Mouse (Mus musculus) stomach, embryonic 16.5 days (tissue): ENCODE measurements at regions not wholly inside any gene's neighbourhood (a gene's known extent, or its start where the extent isn't known, plus 50 kb on each side); places are given as distances from the start of the nearest gene placed in this dataset.

Experiments used
- ATAC-seq: fragments of 200-750 bp; cut with Nextera tagmentation; 2 replicates; pipeline ENCODE4 v1.8.0; 2017; ENCODE audit warnings: moderate number of reproducible peaks, moderate TSS enrichment; ENCODE audit not compliant: insufficient read depth, low FRiP score
- H3K27ac ChIP-seq: fragments of 300-500 bp; sonication (generic); 2 replicates; pipeline ENCODE4 v1.5.1; 2014; ENCODE audit warnings: low read length
- H3K27me3 ChIP-seq: fragments of 300-500 bp; sonication (generic); 2 replicates; pipeline ENCODE4 v1.6.1; 2014; ENCODE audit warnings: low read length, control low read depth, mixed read lengths; ENCODE audit not compliant: control insufficient read depth, insufficient read depth
- H3K36me3 ChIP-seq: fragments of 300-500 bp; sonication (generic); 2 replicates; pipeline ENCODE4 v1.6.1; 2014; ENCODE audit warnings: low read length; ENCODE audit not compliant: control insufficient read depth, insufficient read depth
- H3K4me1 ChIP-seq: fragments of 300-500 bp; sonication (generic); 2 replicates; pipeline ENCODE4 v1.6.1; 2014; ENCODE audit warnings: low read length, control low read depth, mixed read lengths; ENCODE audit not compliant: control insufficient read depth, insufficient read depth
- H3K4me2 ChIP-seq: fragments of 300-500 bp; sonication (generic); 2 replicates; pipeline ENCODE4 v1.6.1; 2014; ENCODE audit warnings: low read depth, low read length, mixed read lengths
- H3K4me3 ChIP-seq: fragments of 300-500 bp; sonication (generic); replicated peaks from 2 replicates; pipeline ENCODE4 v1.5.1; 2014; ENCODE audit warnings: mild to moderate bottlenecking, low read length
- H3K9ac ChIP-seq: fragments of 300-500 bp; sonication (generic); 2 replicates; pipeline ENCODE4 v1.6.1; 2014; ENCODE audit warnings: low read length
- H3K9me3 ChIP-seq: fragments of 300-500 bp; sonication (generic); replicated peaks from 2 replicates; pipeline ENCODE4 v1.6.1; 2016; ENCODE audit warnings: low read length, control low read depth; ENCODE audit not compliant: control insufficient read depth
- WGBS: fragments of 180-500 bp; shearing (Covaris S2); extraction: QIAGEN DNeasy Blood & Tissue Kit; methylation state at CpG from one replicate; pipeline ENCODE4 v1.1.7; 2014; 5-methylcytosine and 5-hydroxymethylcytosine counted together

DNA sequence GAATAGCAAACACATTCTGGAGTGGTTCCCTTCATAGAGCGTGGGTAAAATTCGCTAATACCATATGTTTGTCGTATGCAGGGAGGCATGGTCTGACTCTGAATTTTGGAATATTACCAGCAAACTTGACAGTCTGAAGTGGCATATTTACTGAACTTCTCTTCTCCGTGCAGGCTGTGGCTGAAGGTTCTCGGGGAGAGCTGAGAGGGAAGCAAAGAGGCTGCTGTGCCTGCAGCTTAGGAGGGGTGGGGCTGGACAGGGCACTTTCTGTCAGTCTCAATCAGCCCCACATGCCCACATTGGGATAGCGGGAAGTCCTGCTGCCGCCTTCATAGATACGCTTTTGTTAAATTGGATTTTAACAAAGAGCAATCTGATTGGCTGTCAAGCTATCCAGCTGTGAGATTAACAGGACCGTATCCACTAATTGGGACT is 584.8 kb upstream of the Mpdz start:
- Histone ChIP-seq H3K4me2 (no peak overlapping the region), H3K9me3 (no peaks in the 10 kb centered on the region), H3K9ac (no peak overlapping the region), H3K36me3 (no peaks in the 10 kb centered on the region), H3K4me1 (no peaks in the 10 kb centered on the region), H3K27ac (no peak overlapping the region), H3K27me3 (no peaks in the 10 kb centered on the region), H3K4me3 (no peak overlapping the region)
- no peak for ATAC-seq
- WGBS: 59% methylated on average over 9 of the region's 9 CpGs

DNA sequence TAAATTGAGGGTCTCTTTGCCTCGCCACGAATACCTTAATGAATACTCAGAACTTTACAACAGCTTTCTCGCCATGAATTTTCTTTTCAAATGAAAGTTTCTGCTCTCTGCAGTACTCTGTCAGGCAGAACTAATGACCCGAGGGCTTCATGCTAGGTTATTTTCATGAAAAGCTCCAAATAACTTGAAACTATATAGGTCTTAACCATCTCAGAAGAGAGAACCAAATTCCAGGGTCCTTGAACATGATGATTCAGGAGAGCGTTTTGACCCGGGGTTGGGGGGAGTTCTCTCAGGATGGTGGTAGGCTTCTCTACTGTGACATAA is 558.8 kb upstream of the Mpdz start:
- WGBS: 73% methylated on average over 6 of the region's 6 CpGs
- 0 out of 2 replicates have a peak, but pooled peaks cover 8% of the 10 kb centered on the region for H3K4me1 ChIP-seq
- no peak overlapping the region for H3K4me2 ChIP-seq
- no peaks in the 10 kb centered on the region for H3K36me3 ChIP-seq
- no peaks in the 10 kb centered on the region for H3K9me3 ChIP-seq
- H3K4me3 ChIP-seq: no peak overlapping the region
- H3K27me3 ChIP-seq: no peaks in the 10 kb centered on the region
- H3K27ac ChIP-seq: 0 out of 2 replicates have a peak overlapping the region, but pooled peaks have one; percentile 21
- no peak for ATAC-seq
- no peak overlapping the region for H3K9ac ChIP-seq

- H3K9me3 ChIP-seq: no peaks in the 10 kb centered on the region
- ATAC-seq: no peak
- H3K27me3 ChIP-seq: no peaks in the 10 kb centered on the region
- H3K4me2 ChIP-seq: no peak overlapping the region
- H3K4me3 ChIP-seq: no peak overlapping the region
- H3K9ac ChIP-seq: no peak overlapping the region
- 67% methylated on average over 19 of the region's 19 CpGs for WGBS
- peak overlapping the region; percentile 21; the same call in 1 of the 2 replicates for H3K27ac ChIP-seq
- 0 out of 2 replicates have a peak, but pooled peaks cover 8% of the 10 kb centered on the region for H3K4me1 ChIP-seq
- H3K36me3 ChIP-seq: no peaks in the 10 kb centered on the region
Observed at GRCm38 (mm10) chr4:82000590-82001405, 558.2 kb upstream of the Mpdz start.

DNA sequence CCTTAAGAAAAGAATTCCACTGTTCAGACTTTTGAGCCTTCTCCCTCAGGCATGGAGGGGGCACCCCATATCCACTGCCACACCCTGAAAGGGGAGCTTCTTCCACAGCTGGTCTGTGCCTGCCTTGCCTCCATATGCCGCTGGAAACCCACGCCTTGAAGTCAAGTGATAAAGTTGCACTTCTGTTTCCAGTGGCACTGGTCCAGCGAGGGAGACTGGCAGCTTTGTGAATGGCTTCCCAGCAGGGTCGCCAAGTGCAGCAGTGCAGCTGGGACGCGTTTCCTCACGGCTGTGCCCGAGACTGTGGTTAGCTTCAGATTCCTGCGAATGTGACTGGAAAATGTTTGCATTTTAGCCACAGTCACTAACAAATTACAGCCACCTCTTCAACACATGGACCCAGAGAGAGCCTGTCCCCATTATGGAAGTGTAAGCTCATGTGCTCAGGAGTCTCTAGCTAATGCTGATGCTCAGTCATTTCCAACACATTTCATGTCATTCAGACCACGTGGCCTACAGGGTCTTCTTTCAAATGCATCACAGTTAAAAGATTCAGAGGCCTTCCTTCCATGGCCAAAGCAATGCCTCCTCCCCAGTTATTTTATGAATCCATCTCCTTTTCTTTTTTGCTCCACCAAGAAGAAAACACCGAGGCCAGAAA is 557.2 kb upstream of the Mpdz start:
- ATAC-seq: no peak
- Histone ChIP-seq H3K27me3 (no peaks in the 10 kb centered on the region), H3K9me3 (no peaks in the 10 kb centered on the region), H3K4me3 (no peak overlapping the region), H3K36me3 (no peaks in the 10 kb centered on the region), H3K27ac (no peak overlapping the region), H3K4me2 (no peak overlapping the region), H3K9ac (no peak overlapping the region), H3K4me1 (0 out of 2 replicates have a peak, but pooled peaks cover 8% of the 10 kb centered on the region)
- WGBS: 46% methylated on average over 11 of the region's 11 CpGs

GRCm38 (mm10) chr4:81999093-81999492 is 556.5 kb upstream of the Mpdz start:
- WGBS: 91% methylated on average over 3 of the region's 3 CpGs
- 0 out of 2 replicates have a peak, but pooled peaks cover 8% of the 10 kb centered on the region for H3K4me1 ChIP-seq
- no peak overlapping the region for H3K9ac ChIP-seq
- H3K4me2 ChIP-seq: no peak overlapping the region
- no peaks in the 10 kb centered on the region for H3K27me3 ChIP-seq
- H3K4me3 ChIP-seq: no peak overlapping the region
- H3K27ac ChIP-seq: no peak overlapping the region
- no peak for ATAC-seq
- H3K36me3 ChIP-seq: no peaks in the 10 kb centered on the region
- H3K9me3 ChIP-seq: no peaks in the 10 kb centered on the region

GRCm38 (mm10) chr4:81996445-81996844 is 553.8 kb upstream of the Mpdz start:
- no peak for ATAC-seq
- Histone ChIP-seq H3K9me3 (no peaks in the 10 kb centered on the region), H3K27me3 (no peaks in the 10 kb centered on the region), H3K4me2 (no peak overlapping the region), H3K27ac (no peak overlapping the region), H3K4me3 (no peak overlapping the region), H3K4me1 (0 out of 2 replicates have a peak, but pooled peaks cover 8% of the 10 kb centered on the region), H3K9ac (no peak overlapping the region), H3K36me3 (no peaks in the 10 kb centered on the region)
- WGBS: 68% methylated on average over 3 of the region's 3 CpGs

DNA sequence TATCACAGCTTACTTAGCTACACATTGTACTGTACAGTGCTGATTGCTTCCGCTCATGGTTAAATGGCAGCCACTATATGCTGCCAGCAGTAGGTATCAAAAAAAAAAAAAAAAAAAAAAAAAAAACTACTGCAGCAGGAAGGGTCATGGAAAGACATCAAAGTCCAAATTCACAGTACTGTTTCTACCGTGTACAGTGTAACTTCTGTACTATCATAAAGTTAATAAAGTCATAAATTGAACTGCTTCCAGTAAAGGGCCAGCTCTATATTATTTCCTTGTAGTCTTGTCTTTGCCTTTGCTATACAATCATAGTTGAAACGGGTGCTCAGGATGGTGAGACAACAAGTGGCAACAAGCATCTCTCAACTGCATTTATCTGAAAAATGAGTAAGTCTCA is 552.6 kb upstream of the Mpdz start:
- ATAC-seq: no peak
- Histone ChIP-seq H3K27me3 (no peaks in the 10 kb centered on the region), H3K36me3 (no peaks in the 10 kb centered on the region), H3K9me3 (no peaks in the 10 kb centered on the region), H3K4me3 (no peak overlapping the region), H3K9ac (no peak overlapping the region), H3K4me1 (0 out of 2 replicates have a peak, but pooled peaks cover 5% of the 10 kb centered on the region), H3K4me2 (no peak overlapping the region), H3K27ac (no peak overlapping the region)
- 84% methylated on average over 3 of the region's 3 CpGs for WGBS

GRCm38 (mm10) chr4:81988796-81989195 is 546.2 kb upstream of the Mpdz start:
- WGBS: 85% methylated on average over 2 of the region's 2 CpGs
- Histone ChIP-seq H3K4me2 (no peak overlapping the region), H3K27ac (no peak overlapping the region), H3K4me1 (no peaks in the 10 kb centered on the region), H3K9ac (no peak overlapping the region), H3K36me3 (no peaks in the 10 kb centered on the region), H3K27me3 (no peaks in the 10 kb centered on the region), H3K9me3 (no peaks in the 10 kb centered on the region), H3K4me3 (no peak overlapping the region)
- no peak for ATAC-seq

- H3K4me1 ChIP-seq: no peaks in the 10 kb centered on the region
- H3K36me3 ChIP-seq: no peaks in the 10 kb centered on the region
- H3K9me3 ChIP-seq: no peaks in the 10 kb centered on the region
- 52% methylated on average over 4 of the region's 4 CpGs for WGBS
- H3K27me3 ChIP-seq: no peaks in the 10 kb centered on the region
- H3K4me2 ChIP-seq: no peak overlapping the region
- no peak overlapping the region for H3K27ac ChIP-seq
- ATAC-seq: no peak
- H3K9ac ChIP-seq: no peak overlapping the region
- no peak overlapping the region for H3K4me3 ChIP-seq
Observed at GRCm38 (mm10) chr4:81986616-81987015, 544.0 kb upstream of the Mpdz start.
